Mouse (Mus musculus): ENCODE results near the gene Zfp821.

The Zfp821 gene

DNA sequence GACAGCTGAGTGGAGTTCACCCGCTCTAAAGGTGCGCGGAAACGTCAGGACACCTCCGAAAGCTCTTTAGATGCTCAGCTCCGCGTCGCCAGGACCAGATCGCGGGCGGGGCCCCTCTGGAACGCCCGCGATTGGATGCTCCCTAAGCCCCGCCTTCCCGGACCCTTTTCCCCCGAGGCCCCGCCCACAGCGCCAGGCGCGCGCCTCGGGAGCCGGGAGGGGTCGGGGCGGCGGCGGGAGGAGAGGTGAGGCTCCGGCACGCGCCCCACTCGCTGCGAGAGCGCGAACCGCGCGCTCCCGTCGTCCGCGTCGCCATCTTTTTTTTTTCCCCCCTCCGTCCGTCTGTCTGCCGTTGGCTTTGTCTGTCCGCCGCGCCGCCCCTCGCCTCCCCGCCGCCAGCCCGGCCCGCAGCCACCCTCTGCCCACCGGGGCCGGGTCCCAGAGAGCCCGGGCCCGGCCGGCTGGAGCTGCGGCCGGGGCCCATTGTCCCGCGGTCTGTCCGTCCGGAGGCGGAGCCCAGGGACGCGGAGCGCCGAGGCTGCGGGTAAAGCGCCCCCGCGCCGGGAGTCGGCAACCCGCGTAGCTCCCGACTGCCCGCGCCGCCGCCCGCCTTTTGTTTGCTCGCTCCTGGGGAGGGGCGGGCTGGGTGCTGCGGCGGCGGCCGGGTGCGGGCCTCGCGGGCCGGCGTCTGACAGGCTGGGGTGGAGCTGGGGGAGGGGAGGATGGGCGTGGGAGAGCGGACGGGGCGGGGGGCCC is at the start of gene Zfp821:
Gene Zfp821, plus strand, starts transcription at position 227 of the 756 bp plus-strand sequence.
- peak; percentile 93 to 96 for DNase-seq (ENCODE audit: low spot score in 2 of 2)

- DNase-seq (ENCODE audit: low spot score in 2 of 2), result no peak
Observed at GRCm38 (mm10) chr8:109656860-109657259, 48.5 kb upstream of the Zfp821 start.

- no peak for DNase-seq (ENCODE audit: low spot score in 2 of 2)
Observed at GRCm38 (mm10) chr8:109662328-109662727, 43.0 kb upstream of the Zfp821 start.

GRCm38 (mm10) chr8:109666616-109667015 is 38.7 kb upstream of the Zfp821 start:
- DNase-seq (ENCODE audit: low spot score in 2 of 2), result no peak

GRCm38 (mm10) chr8:109672656-109673055 is 32.7 kb upstream of the Zfp821 start:
- DNase-seq (ENCODE audit: low spot score in 2 of 2), result no peak

DNA sequence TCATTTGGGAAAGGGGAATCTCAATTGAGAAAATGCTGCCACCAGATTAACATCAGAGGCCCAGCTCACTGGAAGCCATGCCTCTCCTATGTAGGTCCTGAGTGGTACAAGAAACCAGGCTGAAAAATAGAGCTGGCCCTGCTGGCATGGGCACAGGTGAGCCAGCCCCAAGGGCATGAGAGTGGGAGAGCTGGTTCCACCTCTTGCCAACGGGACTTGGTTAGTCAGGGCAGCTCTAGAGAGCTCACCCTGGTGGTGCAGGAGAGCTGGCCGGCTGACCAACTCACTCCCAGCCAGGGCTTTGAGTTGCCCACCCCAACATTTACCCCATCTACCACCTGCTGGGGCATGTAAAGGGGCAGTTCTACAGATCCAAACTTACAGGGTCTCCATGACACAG is 31.8 kb upstream of the Zfp821 start:
- DNase-seq (ENCODE audit: low spot score in 2 of 2), result no peak

GRCm38 (mm10) chr8:109675896-109676643 is 29.3 kb upstream of the Zfp821 start:
- DNase-seq (ENCODE audit: low spot score in 2 of 2), result no peak

GRCm38 (mm10) chr8:109681535-109681934 is 23.8 kb upstream of the Zfp821 start:
- DNase-seq (ENCODE audit: low spot score in 2 of 2), result no peak

GRCm38 (mm10) chr8:109682120-109682519 is 23.2 kb upstream of the Zfp821 start:
- no peak for DNase-seq (ENCODE audit: low spot score in 2 of 2)

- DNase-seq (ENCODE audit: low spot score in 2 of 2), result no peak
Observed at GRCm38 (mm10) chr8:109687248-109687647, 18.1 kb upstream of the Zfp821 start.

- peak; percentile 18 to 47 for DNase-seq (ENCODE audit: low spot score in 2 of 2)
Observed at GRCm38 (mm10) chr8:109691769-109692168, 13.6 kb upstream of the Zfp821 start.

DNA sequence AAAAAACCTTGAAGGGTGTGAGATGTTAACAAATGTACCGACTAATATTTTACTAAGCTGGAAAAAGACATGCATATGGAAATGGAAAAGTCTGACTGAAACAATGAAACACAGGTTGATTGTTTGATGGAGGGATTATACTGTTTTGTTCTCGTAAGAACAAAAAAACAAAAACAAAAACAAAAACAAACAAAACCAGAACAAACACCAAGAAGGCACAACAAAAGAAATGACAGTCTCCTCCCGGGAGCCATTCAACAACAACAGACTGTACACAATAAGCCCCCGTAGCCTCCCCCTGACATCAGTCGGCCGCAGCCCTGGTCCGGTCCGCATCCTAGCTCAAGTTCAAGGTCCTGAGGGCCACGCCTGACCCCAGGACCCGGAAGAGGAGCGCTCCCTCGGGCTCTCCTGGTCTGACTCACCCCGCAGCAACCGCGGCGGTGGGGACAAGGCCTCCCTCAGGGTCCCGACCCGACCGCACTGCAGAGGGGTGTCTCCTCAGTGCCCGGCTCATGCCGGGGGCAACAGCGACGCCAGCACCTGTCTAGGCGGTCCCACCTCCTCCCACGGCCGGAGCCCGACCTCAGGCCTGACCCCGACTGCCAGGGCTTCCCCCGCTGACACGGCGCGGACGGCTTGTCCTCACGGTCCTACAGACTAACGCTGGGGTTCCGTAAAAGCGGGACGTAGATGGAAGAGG is 12.8 kb upstream of the Zfp821 start:
- peak in 1 of 2 experiments; percentile 91 for DNase-seq (ENCODE audit: low spot score in 2 of 2)

DNA sequence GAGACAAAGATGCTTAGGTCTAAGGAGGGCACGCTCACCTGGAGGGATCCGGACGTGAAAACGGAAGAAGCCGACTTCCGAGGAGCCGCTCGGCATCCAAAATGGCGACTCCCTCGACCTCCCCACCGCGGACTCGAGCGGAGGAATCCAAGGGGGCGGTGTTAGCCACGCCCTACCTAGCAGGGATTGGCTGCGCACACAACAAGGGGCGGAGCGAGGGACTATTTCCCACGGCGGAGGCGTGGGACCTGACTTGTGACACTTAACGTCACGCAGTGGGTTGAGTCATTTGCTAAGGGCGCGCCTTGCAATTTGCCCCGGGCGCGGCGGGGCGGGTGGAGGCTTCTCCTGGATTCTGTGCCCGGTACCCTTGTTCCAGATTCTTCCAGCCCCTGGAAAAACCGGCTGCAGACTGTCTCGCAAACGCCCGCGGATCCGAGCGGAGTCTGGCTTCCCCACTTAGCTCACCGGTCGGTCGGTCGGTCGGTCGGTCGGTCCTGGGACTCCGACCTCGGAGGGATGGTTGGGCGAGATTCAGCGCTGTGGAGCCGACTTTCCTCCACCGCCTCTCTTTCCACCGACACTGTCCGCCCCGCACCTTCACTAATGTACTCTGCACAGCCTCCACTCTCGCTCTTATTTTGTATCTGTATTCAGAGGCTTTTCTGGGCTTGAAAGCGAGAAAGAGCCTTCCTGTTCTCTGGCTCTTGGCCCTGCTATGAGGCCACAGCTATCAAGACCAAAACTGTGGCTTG is 12.0 kb upstream of the Zfp821 start, which contains the start of gene Ist1:
Gene Ist1, minus strand, starts transcription at position 115 of the 755 bp plus-strand sequence.
- peak; percentile 96 to 98 for DNase-seq (ENCODE audit: low spot score in 2 of 2)

GRCm38 (mm10) chr8:109694154-109694553 is 11.2 kb upstream of the Zfp821 start:
- no peak for DNase-seq (ENCODE audit: low spot score in 2 of 2)

GRCm38 (mm10) chr8:109697754-109698153 is 7.6 kb upstream of the Zfp821 start:
- no peak for DNase-seq (ENCODE audit: low spot score in 2 of 2)

DNA sequence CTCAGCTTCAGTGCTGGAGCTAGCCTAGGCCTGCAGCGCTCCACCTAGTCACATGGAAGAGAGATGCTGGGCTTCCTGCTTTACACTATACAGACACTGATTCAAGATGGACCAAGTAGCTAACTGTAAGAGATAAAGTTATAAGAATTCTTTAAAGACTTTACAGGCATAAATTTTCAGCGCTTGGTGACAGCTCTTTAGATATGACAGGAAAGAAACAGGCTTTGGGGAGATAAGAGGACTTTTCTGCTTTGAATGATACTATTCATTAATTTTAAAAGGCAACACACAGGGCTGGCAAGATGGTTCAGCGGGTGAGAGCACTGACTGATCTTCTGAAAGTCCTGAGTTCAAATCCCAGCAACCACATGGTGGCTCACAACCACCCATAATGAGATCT is 6.9 kb upstream of the Zfp821 start:
- DNase-seq (ENCODE audit: low spot score in 2 of 2), result no peak

- DNase-seq (ENCODE audit: low spot score in 2 of 2), result peak; percentile 30 to 32
Observed at GRCm38 (mm10) chr8:109704565-109705319, 604 bp upstream of the Zfp821 start.

DNA sequence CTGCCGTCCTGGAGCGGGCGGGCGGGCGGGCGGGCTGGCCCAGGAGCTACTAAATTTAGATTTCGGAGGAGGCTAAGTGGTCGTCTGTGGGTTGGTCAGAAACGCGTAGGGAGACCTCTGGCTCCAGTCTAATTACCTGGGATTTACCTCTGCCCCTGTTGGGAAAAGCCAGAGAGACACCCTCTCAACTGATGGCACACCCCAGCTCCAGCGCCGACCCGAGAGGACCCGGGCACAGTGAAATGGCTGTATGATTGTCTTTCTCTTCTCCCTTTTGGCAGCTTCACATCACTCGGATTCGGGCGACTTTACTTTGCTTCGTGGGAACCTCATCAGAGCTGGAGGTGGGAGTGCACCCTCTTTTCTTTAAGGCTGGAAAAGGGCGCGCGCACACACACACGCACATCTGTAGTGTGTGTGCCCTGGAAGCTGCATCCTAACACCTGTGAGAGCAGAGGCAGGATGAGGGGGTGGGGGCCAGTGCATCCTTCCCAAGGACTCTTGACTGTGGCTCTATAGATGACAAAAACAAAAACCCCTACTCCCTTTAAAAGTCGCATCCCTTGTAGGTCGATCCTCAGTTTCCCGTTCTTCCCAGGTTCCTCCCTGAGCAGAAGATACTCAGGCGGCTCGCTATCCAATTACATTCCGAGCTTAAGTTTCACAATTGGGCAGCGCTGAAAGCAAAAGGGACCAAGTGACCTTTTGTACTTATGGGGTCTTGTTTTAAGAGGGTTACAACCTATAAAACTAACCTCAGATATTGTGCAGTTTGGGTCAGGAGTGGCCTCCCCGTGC is 929 bp downstream of the Zfp821 start:
- peak; percentile 55 to 56 for DNase-seq (ENCODE audit: low spot score in 2 of 2)

DNA sequence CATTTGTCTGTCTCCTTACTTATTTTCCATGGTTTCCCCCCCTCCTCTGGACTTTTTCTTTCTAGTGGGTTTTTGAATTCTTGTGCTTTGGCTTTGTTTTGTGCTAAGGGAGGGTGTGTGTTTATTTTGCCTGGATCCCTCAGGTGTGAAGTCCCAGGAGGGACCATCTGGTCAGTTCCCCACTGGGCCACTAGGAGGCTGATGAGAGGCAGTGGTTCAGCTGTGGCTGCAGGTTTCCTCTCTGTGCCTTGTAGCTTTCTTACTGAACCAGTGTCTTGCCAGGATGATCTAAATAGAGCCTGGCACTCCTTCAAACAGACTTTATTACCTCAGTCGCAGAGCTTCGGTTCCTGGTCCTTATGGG is 1.5 kb downstream of the Zfp821 start:
- DNase-seq (ENCODE audit: low spot score in 2 of 2), result peak; percentile 84 to 94

DNA sequence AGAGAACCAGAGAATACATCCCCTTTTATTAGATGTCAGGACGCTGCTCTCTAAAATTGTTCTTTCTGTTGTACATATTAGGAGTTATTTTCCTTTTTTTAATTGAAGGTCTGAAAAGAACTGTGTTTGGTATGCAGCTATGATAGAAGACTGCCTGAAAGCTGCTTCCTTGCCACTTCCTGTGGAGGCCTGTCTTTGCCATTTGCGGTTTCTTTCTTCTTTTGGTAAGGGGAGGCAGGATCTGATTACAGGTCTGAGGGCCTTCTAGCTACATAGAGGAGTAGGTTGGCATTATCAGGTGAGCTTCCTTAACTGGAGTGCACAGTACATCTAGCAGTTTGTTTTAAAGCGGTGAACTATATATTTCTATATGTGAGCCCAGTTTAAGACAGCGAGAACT is 2.6 kb downstream of the Zfp821 start:
- no peak for DNase-seq (ENCODE audit: low spot score in 2 of 2)
